Mouse (Mus musculus) hindbrain, embryonic 14.5 days (tissue): ENCODE results near the gene Cpn1. TPM values are rescaled to one million over a fixed set of nuclear protein-coding genes. Genes with fewer than 3 reads are reported as not detected.

Experiments
- ATAC-seq: fragments of 200-750 bp; cut with Nextera tagmentation; 2 replicates; pipeline ENCODE4 v1.8.0; 2017; ENCODE audit warnings: moderate number of reproducible peaks, mild to moderate bottlenecking, moderate TSS enrichment, moderate library complexity; ENCODE audit not compliant: low FRiP score
- DNase-seq: peaks from one replicate; pipeline ENCODE4 v3.0.0-alpha.2; 2015; ENCODE audit warnings: low spot score
- H3K27ac ChIP-seq: fragments of 300-500 bp; sonication (generic); 2 replicates; pipeline ENCODE4 v1.5.1; 2014; ENCODE audit warnings: mild to moderate bottlenecking, moderate library complexity
- H3K27me3 ChIP-seq: fragments of 300-500 bp; sonication (generic); 2 replicates; pipeline ENCODE4 v1.6.1; 2014; ENCODE audit warnings: mild to moderate bottlenecking, low read length, mixed read lengths; ENCODE audit not compliant: control insufficient read depth, insufficient read depth
- H3K36me3 ChIP-seq: fragments of 300-500 bp; sonication (generic); replicated peaks from 2 replicates; pipeline ENCODE4 v1.6.1; 2014; ENCODE audit not compliant: control insufficient read depth, insufficient read depth
- H3K4me1 ChIP-seq: fragments of 300-500 bp; sonication (generic); replicated peaks from 2 replicates; pipeline ENCODE4 v1.6.1; 2014; ENCODE audit warnings: antibody characterized with exemption, low read length, mixed read lengths; ENCODE audit not compliant: control insufficient read depth, insufficient read depth
- H3K4me2 ChIP-seq: fragments of 300-500 bp; sonication (generic); replicated peaks from 2 replicates; pipeline ENCODE4 v1.6.1; 2014; ENCODE audit warnings: mild to moderate bottlenecking, moderate library complexity
- H3K4me3 ChIP-seq: fragments of 300-500 bp; sonication (generic); replicated peaks from 2 replicates; pipeline ENCODE4 v1.5.1; 2014; ENCODE audit warnings: mild to moderate bottlenecking, low read length
- H3K9ac ChIP-seq: fragments of 300-500 bp; sonication (generic); 2 replicates; pipeline ENCODE4 v1.6.1; 2014
- H3K9me3 ChIP-seq: fragments of 300-500 bp; sonication (generic); 2 replicates; pipeline ENCODE4 v1.6.1; 2016; ENCODE audit warnings: low read length; ENCODE audit not compliant: control insufficient read depth
- WGBS: fragments of 180-500 bp; shearing (Covaris S2); extraction: QIAGEN DNeasy Blood & Tissue Kit; methylation state at CpG from one replicate; pipeline ENCODE4 v1.1.7; 2014; 5-methylcytosine and 5-hydroxymethylcytosine counted together
- polyA plus RNA-seq: library from polyadenylated mRNA; unstranded; fragments of >200 nt; fragmentation: Nextera tagmentation; extraction: Ambion mirVana; gene quantifications from 2 replicates; pipeline ENCODE4 v1.2.1, GENCODE M21; 2014

Gene Cpn1
- polyA plus RNA-seq, result 0.20 and 0.26 TPM in 2 replicates

DNA sequence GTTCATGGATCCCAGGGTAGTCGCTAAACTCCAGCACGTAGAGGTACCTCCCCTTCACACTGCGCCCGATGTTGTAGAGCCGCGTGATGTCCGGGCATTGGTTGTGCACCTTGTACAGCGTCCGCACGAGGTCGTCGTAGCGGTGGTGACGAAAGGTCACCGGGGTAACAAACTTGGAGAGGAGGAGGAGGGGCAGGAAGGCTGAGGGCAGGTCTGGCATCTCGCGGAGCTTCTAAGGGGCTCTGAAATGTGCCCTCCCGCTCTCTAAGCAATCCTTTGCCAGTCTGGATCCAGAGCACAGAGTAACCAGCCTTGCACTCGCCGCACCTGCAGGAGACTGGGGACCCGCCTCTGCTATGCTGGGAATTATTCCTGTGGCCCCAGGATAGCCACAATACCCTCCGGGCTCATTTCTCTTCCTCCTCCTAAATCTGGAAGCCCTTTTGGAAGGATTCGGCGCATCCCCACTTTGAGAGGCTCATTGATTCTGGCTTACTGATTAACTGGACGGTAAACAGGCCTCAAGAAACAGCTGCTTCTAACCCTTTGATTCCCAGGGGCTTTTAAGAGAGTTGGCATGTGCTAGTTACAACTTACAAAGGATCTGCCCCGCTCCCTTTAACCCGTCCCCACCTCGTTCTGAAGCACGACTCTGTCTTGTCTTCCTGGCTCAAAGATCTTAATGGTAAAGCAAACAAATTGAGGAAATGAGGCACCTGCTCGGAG is at the start of gene Cpn1:
Cpn1 (minus strand) TSS at position 488 of the 726 bp plus-strand sequence.
- Histone ChIP-seq H3K27ac (no peak within 1 kb of the TSS), H3K4me3 (peak within 1 kb of the TSS; percentile 13), H3K27me3 (no peaks in the 10 kb centered on the region), H3K4me2 (peak within 1 kb of the TSS; percentile 48), H3K4me1 (peaks cover 6% of the 10 kb centered on the region; the same call in 1 of the 2 replicates), H3K9ac (peak within 1 kb of the TSS; percentile 21; the same call in 1 of the 2 replicates), H3K9me3 (no peaks in the 10 kb centered on the region), H3K36me3 (no peaks in the 10 kb centered on the region)
- DNase-seq, result no peak
- 12% methylated on average over 30 of the region's 30 CpGs for WGBS
- ATAC-seq, result no peak

- Histone ChIP-seq H3K36me3 (peaks cover 47% of the 10 kb centered on the region), H3K9ac (no peak overlapping the region), H3K4me3 (no peak overlapping the region), H3K4me1 (no peaks in the 10 kb centered on the region), H3K27ac (no peak overlapping the region), H3K4me2 (no peak overlapping the region), H3K9me3 (no peaks in the 10 kb centered on the region), H3K27me3 (no peaks in the 10 kb centered on the region)
- 90% methylated on average over 5 of the region's 5 CpGs for WGBS
- ATAC-seq, result no peak
- DNase-seq, result no peak
Measured at GRCm38 (mm10) chr19:44033396-44033795, 47.0 kb upstream of the Cpn1 start.

DNA sequence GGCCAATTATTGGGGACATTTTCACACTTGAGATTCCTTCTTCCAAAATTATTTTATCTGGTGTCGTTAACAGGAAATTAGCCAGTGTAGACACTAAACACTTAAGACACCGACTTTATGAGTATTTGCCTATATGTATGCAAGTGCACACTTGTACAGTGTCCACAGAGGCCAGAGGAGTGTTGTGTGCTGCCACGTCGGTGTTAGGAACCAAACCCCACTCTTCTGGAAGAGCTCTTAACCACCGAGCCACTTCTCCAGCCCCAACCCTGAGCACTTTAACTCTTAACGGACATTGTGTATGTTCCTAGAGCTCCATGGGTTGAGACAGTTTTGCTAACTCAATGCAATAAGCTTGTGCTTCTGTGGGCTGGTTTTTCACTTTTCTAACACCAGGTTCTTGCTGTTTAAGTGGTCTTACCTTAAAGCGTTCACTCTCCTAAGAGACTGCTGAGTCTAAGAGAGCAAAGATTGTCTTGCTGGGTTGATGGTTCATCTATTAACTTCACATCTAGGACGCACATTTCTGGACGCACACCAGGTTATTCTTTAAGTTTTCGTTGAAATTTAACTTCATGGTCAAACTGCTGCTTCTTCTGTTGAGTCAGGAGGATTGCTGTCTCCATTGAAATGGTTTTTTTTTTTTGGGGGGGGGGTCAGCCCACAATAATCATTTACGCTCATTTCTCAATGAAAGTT is 45.8 kb upstream of the Cpn1 start:
- Histone ChIP-seq H3K4me3 (no peak overlapping the region), H3K36me3 (peaks cover 35% of the 10 kb centered on the region), H3K4me1 (no peaks in the 10 kb centered on the region), H3K4me2 (no peak overlapping the region), H3K27ac (no peak overlapping the region), H3K9me3 (no peaks in the 10 kb centered on the region), H3K27me3 (no peaks in the 10 kb centered on the region), H3K9ac (no peak overlapping the region)
- DNase-seq (no peak), ATAC-seq (no peak)
- WGBS, result 89% methylated on average over 11 of the region's 11 CpGs

- Histone ChIP-seq H3K27ac (no peak overlapping the region), H3K4me3 (no peak overlapping the region), H3K4me2 (no peak overlapping the region), H3K36me3 (peaks cover 15% of the 10 kb centered on the region), H3K4me1 (no peaks in the 10 kb centered on the region), H3K9ac (no peak overlapping the region), H3K9me3 (no peaks in the 10 kb centered on the region), H3K27me3 (no peaks in the 10 kb centered on the region)
- whole genome bisulfite sequencing, result 87% methylated on average over 5 of the region's 5 CpGs
- DNase-seq (no peak), ATAC-seq (no peak)
Measured at GRCm38 (mm10) chr19:44030024-44030423, 43.7 kb upstream of the Cpn1 start.

GRCm38 (mm10) chr19:44028972-44029371 is 42.6 kb upstream of the Cpn1 start, which contains the start of gene Cyp2c23:
Gene Cyp2c23, minus strand, starts transcription at chr19:44029208.
- no peak within 1 kb of the TSS for H3K9ac ChIP-seq
- H3K4me2 ChIP-seq, result no peak within 1 kb of the TSS
- DNase-seq (no peak), ATAC-seq (no peak)
- H3K27ac ChIP-seq, result no peak within 1 kb of the TSS
- WGBS, result 77% methylated on average over 6 of the region's 8 CpGs
- no peaks in the 10 kb centered on the region for H3K4me1 ChIP-seq
- no peak within 1 kb of the TSS for H3K4me3 ChIP-seq
- peaks cover 5% of the 10 kb centered on the region for H3K36me3 ChIP-seq
- no peaks in the 10 kb centered on the region for H3K9me3 ChIP-seq
- H3K27me3 ChIP-seq, result no peaks in the 10 kb centered on the region

DNA sequence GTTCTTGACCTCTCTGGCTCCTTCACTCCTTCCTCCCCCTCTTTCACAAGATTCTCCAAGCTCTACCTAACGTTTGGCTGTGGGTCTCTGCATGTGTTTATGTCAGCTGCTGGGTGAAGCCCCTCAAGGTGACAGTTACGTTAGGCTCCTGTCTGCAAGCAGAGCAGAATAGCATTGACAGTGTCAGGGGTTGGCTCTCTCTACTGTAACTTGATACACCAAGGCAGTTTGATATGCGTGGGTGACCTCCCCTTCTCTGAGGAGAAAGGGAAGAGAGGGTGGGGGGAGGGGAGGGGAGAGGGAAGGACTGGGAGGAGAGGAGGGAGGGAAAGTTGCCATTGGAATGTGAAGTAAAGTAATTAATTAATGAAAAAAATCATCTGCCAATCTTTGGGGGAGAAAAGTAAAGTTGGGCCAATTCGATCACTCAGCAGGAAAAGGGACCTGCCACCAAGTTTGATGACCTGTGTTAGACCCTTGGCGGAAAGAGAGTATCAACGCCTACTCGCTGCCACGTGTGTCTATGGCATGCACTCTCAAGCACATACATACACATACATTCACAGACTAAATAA is 40.7 kb upstream of the Cpn1 start:
- Histone ChIP-seq H3K9me3 (no peaks in the 10 kb centered on the region), H3K27ac (no peak overlapping the region), H3K4me2 (no peak overlapping the region), H3K4me1 (no peaks in the 10 kb centered on the region), H3K4me3 (no peak overlapping the region), H3K36me3 (no peaks in the 10 kb centered on the region; the same call in 1 of the 2 replicates), H3K27me3 (no peaks in the 10 kb centered on the region), H3K9ac (no peak overlapping the region)
- ATAC-seq, result no peak
- WGBS, result 67% methylated on average over 8 of the region's 8 CpGs
- DNase-seq, result no peak

- Histone ChIP-seq H3K27ac (no peak overlapping the region), H3K36me3 (no peaks in the 10 kb centered on the region), H3K27me3 (no peaks in the 10 kb centered on the region), H3K9me3 (no peaks in the 10 kb centered on the region), H3K4me1 (no peaks in the 10 kb centered on the region), H3K4me3 (no peak overlapping the region), H3K4me2 (no peak overlapping the region), H3K9ac (no peak overlapping the region)
- no peak for ATAC-seq
- 89% methylated on average over 13 of the region's 13 CpGs for WGBS
- DNase-seq, result no peak
Measured at GRCm38 (mm10) chr19:44024921-44025585, 38.7 kb upstream of the Cpn1 start.

DNA sequence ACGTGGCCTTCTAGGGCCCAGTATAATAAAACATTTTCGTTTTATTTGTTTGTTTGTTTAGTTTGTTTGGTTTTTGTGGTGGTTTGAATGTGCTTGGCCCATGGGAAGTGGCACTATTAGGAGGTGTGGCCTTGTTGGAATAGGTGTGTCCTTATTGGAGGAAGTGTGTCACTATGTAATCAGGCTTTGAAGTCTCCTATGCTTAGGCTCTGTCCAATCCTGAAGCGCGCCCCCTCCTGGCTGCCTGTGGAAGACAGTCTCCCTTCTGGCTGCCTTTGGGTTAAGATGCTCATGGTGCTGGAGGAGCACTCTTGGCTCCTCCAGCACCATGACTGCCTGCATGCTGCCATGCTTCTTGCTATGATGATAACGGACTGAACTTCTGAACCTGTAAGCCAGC is 36.7 kb upstream of the Cpn1 start:
- Histone ChIP-seq H3K9me3 (no peaks in the 10 kb centered on the region), H3K36me3 (no peaks in the 10 kb centered on the region), H3K4me1 (no peaks in the 10 kb centered on the region), H3K4me3 (no peak overlapping the region), H3K4me2 (no peak overlapping the region), H3K9ac (no peak overlapping the region), H3K27ac (no peak overlapping the region), H3K27me3 (no peaks in the 10 kb centered on the region)
- DNase-seq, result no peak
- 78% methylated on average over 5 of the region's 5 CpGs for WGBS
- ATAC-seq, result no peak

DNA sequence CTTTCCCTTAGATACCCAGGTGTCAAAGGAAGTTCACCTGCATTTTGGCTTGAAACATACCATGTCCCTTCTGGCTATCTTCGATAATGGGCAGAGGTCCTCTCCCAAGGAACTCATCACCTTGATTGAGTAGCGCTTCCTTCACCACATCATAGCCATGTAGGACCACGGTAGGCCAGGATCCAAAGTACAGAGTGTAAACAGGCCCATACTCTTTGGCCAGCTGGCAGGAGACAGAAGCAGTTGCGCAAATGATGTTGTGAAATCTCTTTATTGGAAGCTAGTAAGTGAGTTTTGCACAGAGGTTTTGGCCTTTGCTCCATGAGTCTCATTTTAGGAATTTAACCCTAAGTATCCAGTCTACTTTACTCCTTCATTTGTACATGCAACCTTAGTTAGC is 35.1 kb upstream of the Cpn1 start:
- 94% methylated on average over 4 of the region's 4 CpGs for WGBS
- no peaks in the 10 kb centered on the region for H3K36me3 ChIP-seq
- no peak overlapping the region for H3K4me3 ChIP-seq
- no peak for DNase-seq
- H3K9ac ChIP-seq, result no peak overlapping the region
- H3K4me1 ChIP-seq, result no peaks in the 10 kb centered on the region
- ATAC-seq, result no peak
- no peak overlapping the region for H3K27ac ChIP-seq
- no peaks in the 10 kb centered on the region for H3K27me3 ChIP-seq
- no peaks in the 10 kb centered on the region for H3K9me3 ChIP-seq
- no peak overlapping the region for H3K4me2 ChIP-seq
